Mouse (Mus musculus): ENCODE measurements around the gene Psmd3. TPM values are rescaled to one million over a fixed set of nuclear protein-coding genes. Genes with fewer than 3 reads are reported as not detected.

Psmd3 gene
- polyA plus RNA-seq, 1 experiment, result 57.7 TPM

- H3K27ac ChIP-seq (ENCODE audit: control insufficient read depth, insufficient read depth, low read depth, low read length, poor library complexity), result no peak overlapping the region
- 70% methylated on average over 4 of the region's 4 CpGs for WGBS
- TF ChIP-seq POLR2A (IDR thresholded peaks at IDR 0.05; ENCODE audit: borderline replicate concordance, control insufficient read depth, low read depth, low read length) (no peak), CTCF (IDR thresholded peaks at IDR 0.05; ENCODE audit: control insufficient read depth, insufficient read depth, low read length) (no peak)
- H3K4me1 ChIP-seq (ENCODE audit: control insufficient read depth, insufficient read depth, low read length), result no peaks in the 10 kb centered on the region
- H3K4me3 ChIP-seq (replicated peaks; ENCODE audit: control insufficient read depth, low read depth, low read length), result no peak overlapping the region
Observed at GRCm38 (mm10) chr11:98681186-98681585, 1.2 kb upstream of the Psmd3 start.

DNA sequence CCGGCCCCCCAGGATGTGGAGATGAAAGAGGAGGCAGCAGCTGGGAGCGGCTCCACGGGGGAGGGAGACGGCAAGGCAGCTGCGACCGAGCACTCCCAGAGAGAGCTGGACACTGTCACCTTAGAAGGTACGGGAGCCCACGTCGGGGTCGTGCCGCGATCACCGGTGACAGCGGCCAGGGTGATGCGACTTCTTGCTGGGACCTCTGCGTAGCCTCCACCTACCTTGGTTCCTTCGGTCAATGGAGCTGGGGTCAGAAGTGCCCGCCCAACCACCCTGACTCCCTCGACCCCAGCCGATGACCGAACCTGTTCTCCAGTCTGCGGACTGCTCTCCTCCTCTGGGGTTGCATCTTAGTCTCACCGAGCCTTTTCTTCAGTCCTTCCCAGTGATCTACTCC, 457 bp downstream of the Psmd3 start:
- TF ChIP-seq POLR2A (IDR thresholded peaks at IDR 0.05; ENCODE audit: borderline replicate concordance, control insufficient read depth, low read depth, low read length), result no peak
- no peak for TF ChIP-seq CTCF (IDR thresholded peaks at IDR 0.05; ENCODE audit: control insufficient read depth, insufficient read depth, low read length)
- under 1% methylated on average over 23 of the region's 23 CpGs for WGBS
- peak overlapping the region; percentile 66 for H3K27ac ChIP-seq (ENCODE audit: control insufficient read depth, insufficient read depth, low read depth, low read length, poor library complexity)

GRCm38 (mm10) chr11:98685642-98686041, 3.3 kb downstream of the Psmd3 start:
- 90% methylated on average over 9 of the region's 9 CpGs for whole genome bisulfite sequencing
- H3K27ac ChIP-seq (ENCODE audit: control insufficient read depth, insufficient read depth, low read depth, low read length, poor library complexity), result no peak overlapping the region
- no peaks in the 10 kb centered on the region for H3K4me1 ChIP-seq (ENCODE audit: control insufficient read depth, insufficient read depth, low read length)
- TF ChIP-seq POLR2A (IDR thresholded peaks at IDR 0.05; ENCODE audit: borderline replicate concordance, control insufficient read depth, low read depth, low read length) (no peak), CTCF (IDR thresholded peaks at IDR 0.05; ENCODE audit: control insufficient read depth, insufficient read depth, low read length) (no peak)
- H3K4me3 ChIP-seq (replicated peaks; ENCODE audit: control insufficient read depth, low read depth, low read length), result no peak overlapping the region

More for the DNA sequence above, 457 bp downstream of the Psmd3 start:
- Histone ChIP-seq H3K4me3 (replicated peaks; ENCODE audit: control insufficient read depth, low read depth, low read length) (peak overlapping the region; percentile 95), H3K4me1 (ENCODE audit: control insufficient read depth, insufficient read depth, low read length) (no peaks in the 10 kb centered on the region)

DNA sequence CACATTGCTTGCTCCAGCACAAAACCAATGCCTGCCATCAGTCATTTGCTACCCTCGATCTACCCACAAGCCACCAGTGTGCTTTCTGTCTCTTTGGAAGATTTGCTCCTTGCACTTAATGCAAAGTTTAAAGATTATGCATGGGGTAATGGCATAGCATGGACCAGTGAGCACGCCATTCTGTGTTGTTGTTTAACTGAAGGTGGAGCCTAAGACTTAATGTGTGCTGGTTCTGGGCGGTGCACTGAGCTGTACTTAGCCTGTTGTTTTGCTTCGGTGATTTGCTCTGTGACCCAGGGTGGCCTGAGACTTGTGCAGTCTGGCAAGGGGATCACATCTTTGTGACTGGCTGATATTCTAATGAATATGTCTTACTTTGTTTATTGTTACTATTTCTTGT, 4.6 kb downstream of the Psmd3 start:
- H3K4me3 ChIP-seq (replicated peaks; ENCODE audit: control insufficient read depth, low read depth, low read length), result no peak overlapping the region
- no peaks in the 10 kb centered on the region for H3K4me1 ChIP-seq (ENCODE audit: control insufficient read depth, insufficient read depth, low read length)
- 94% methylated on average over 4 of the region's 4 CpGs for WGBS
- TF ChIP-seq POLR2A (IDR thresholded peaks at IDR 0.05; ENCODE audit: borderline replicate concordance, control insufficient read depth, low read depth, low read length) (no peak), CTCF (IDR thresholded peaks at IDR 0.05; ENCODE audit: control insufficient read depth, insufficient read depth, low read length) (no peak)
- H3K27ac ChIP-seq (ENCODE audit: control insufficient read depth, insufficient read depth, low read depth, low read length, poor library complexity), result no peak overlapping the region

- Histone ChIP-seq H3K4me3 (replicated peaks; ENCODE audit: control insufficient read depth, low read depth, low read length) (no peak overlapping the region), H3K27ac (ENCODE audit: control insufficient read depth, insufficient read depth, low read depth, low read length, poor library complexity) (no peak overlapping the region), H3K4me1 (ENCODE audit: control insufficient read depth, insufficient read depth, low read length) (no peaks in the 10 kb centered on the region)
- TF ChIP-seq CTCF (IDR thresholded peaks at IDR 0.05; ENCODE audit: control insufficient read depth, insufficient read depth, low read length) (no peak), POLR2A (IDR thresholded peaks at IDR 0.05; ENCODE audit: borderline replicate concordance, control insufficient read depth, low read depth, low read length) (no peak)
- WGBS, result 82% methylated on average over 8 of the region's 8 CpGs
Observed at GRCm38 (mm10) chr11:98688009-98688408, 5.7 kb downstream of the Psmd3 start.

- no peak for TF ChIP-seq CTCF (IDR thresholded peaks at IDR 0.05; ENCODE audit: control insufficient read depth, insufficient read depth, low read length)
- TF ChIP-seq POLR2A (IDR thresholded peaks at IDR 0.05; ENCODE audit: borderline replicate concordance, control insufficient read depth, low read depth, low read length), result no peak
- Histone ChIP-seq H3K4me3 (replicated peaks; ENCODE audit: control insufficient read depth, low read depth, low read length) (no peak overlapping the region), H3K4me1 (ENCODE audit: control insufficient read depth, insufficient read depth, low read length) (no peaks in the 10 kb centered on the region), H3K27ac (ENCODE audit: control insufficient read depth, insufficient read depth, low read depth, low read length, poor library complexity) (no peak overlapping the region)
- 62% methylated on average over 13 of the region's 13 CpGs for WGBS
Observed at GRCm38 (mm10) chr11:98693201-98693600, 10.8 kb downstream of the Psmd3 start.

DNA sequence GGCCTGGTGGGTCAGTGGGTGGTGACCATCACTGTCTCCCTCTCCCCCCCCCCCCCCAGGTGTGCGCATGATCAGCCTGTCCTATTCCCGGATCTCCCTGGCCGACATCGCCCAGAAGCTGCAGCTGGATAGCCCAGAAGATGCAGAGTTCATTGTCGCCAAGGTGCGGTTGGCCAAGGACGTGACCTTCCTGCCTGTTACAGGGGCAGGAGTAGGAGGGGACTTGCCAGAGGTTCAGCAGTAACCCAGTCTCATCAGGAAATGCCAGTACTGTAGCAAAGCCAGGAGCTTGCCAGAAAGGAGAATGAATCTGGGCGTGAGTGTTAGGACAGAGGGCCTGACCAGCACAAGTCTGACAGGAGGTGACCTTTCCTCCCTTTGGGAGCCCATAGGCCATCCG, 11.4 kb downstream of the Psmd3 start:
- no peak for TF ChIP-seq POLR2A (IDR thresholded peaks at IDR 0.05; ENCODE audit: borderline replicate concordance, control insufficient read depth, low read depth, low read length)
- TF ChIP-seq CTCF (IDR thresholded peaks at IDR 0.05; ENCODE audit: control insufficient read depth, insufficient read depth, low read length), result no peak
- H3K4me1 ChIP-seq (ENCODE audit: control insufficient read depth, insufficient read depth, low read length), result no peaks in the 10 kb centered on the region
- H3K27ac ChIP-seq (ENCODE audit: control insufficient read depth, insufficient read depth, low read depth, low read length, poor library complexity), result no peak overlapping the region
- 91% methylated on average over 9 of the region's 9 CpGs for WGBS
- no peak overlapping the region for H3K4me3 ChIP-seq (replicated peaks; ENCODE audit: control insufficient read depth, low read depth, low read length)

DNA sequence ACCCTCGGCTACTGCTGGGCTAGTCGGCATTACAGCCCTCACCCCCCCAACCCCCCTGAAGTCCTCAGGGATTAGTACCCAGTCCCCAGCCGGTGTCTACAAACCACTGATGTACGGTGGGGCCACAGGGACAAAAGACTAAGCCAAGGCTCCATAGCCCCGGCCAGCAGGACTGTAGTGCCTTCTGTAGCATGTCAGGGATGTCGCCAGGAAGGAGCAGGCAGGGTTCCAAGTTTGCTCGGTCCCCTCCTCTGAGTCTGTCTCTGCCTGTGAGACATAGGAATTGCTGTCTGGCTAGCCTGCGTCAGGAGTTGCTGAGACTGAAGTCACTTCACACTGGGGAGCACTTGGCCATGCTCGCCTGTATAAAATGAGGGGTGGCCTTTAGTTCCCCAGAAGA, 11.9 kb downstream of the Psmd3 start:
- TF ChIP-seq POLR2A (IDR thresholded peaks at IDR 0.05; ENCODE audit: borderline replicate concordance, control insufficient read depth, low read depth, low read length), result no peak
- TF ChIP-seq CTCF (IDR thresholded peaks at IDR 0.05; ENCODE audit: control insufficient read depth, insufficient read depth, low read length), result no peak
- 88% methylated on average over 9 of the region's 9 CpGs for WGBS
- Histone ChIP-seq H3K27ac (ENCODE audit: control insufficient read depth, insufficient read depth, low read depth, low read length, poor library complexity) (no peak overlapping the region), H3K4me1 (ENCODE audit: control insufficient read depth, insufficient read depth, low read length) (no peaks in the 10 kb centered on the region), H3K4me3 (replicated peaks; ENCODE audit: control insufficient read depth, low read depth, low read length) (no peak overlapping the region)

GRCm38 (mm10) chr11:98695408-98695807, 13.1 kb downstream of the Psmd3 start:
- no peak overlapping the region for H3K27ac ChIP-seq (ENCODE audit: control insufficient read depth, insufficient read depth, low read depth, low read length, poor library complexity)
- H3K4me3 ChIP-seq (replicated peaks; ENCODE audit: control insufficient read depth, low read depth, low read length), result no peak overlapping the region
- TF ChIP-seq POLR2A (IDR thresholded peaks at IDR 0.05; ENCODE audit: borderline replicate concordance, control insufficient read depth, low read depth, low read length) (no peak), CTCF (IDR thresholded peaks at IDR 0.05; ENCODE audit: control insufficient read depth, insufficient read depth, low read length) (no peak)
- WGBS, result 83% methylated on average over 14 of the region's 14 CpGs
- H3K4me1 ChIP-seq (ENCODE audit: control insufficient read depth, insufficient read depth, low read length), result no peaks in the 10 kb centered on the region

Measured in bone marrow, adult 2 months (tissue).